Mouse (Mus musculus): Measurements from ENCODE around the gene Zbtb25. TPM values are rescaled to one million over a fixed set of nuclear protein-coding genes. Genes with fewer than 3 reads are reported as not detected.

The Zbtb25 gene
- polyA plus RNA-seq, 2 experiments from 2014 or later, result 12.7 to 13.8 TPM

Other genes with a start within 250 kb of the Zbtb25 start
- gene Esr2, start 192.3 kb downstream of the Zbtb25 start, polyA plus RNA-seq (2017; shearing (Covaris generic)), result not detected
- not detected for gene Tex21, start 122.9 kb downstream of the Zbtb25 start, polyA plus RNA-seq (2017; shearing (Covaris generic))
- 10 to 100 TPM; 28.2 to 43.5 TPM for gene Mthfd1, start 114.3 kb downstream of the Zbtb25 start, polyA plus RNA-seq (2017; shearing (Covaris generic))
- gene Akap5, start 44.7 kb downstream of the Zbtb25 start, polyA plus RNA-seq (2017; shearing (Covaris generic)), result 1 to 10 TPM; 3.3 to 3.8 TPM
- gene Zbtb1, start 664 bp upstream of the Zbtb25 start, polyA plus RNA-seq (2017; shearing (Covaris generic)), result 10 to 100 TPM; 21.2 to 22.4 TPM
- 1 to 10 TPM; 3.8 to 6.2 TPM for gene Hspa2, start 34.6 kb upstream of the Zbtb25 start, polyA plus RNA-seq (2017; shearing (Covaris generic))
- gene Ppp1r36, start 47.9 kb upstream of the Zbtb25 start, polyA plus RNA-seq (2017; shearing (Covaris generic)), result not detected
- 1 to 10 TPM in 1 of 2 experiments, under 1 TPM in 1; 0.91 to 2.2 TPM for gene Plekhg3, start 161.3 kb upstream of the Zbtb25 start, polyA plus RNA-seq (2017; shearing (Covaris generic))

Measured in CD4-positive, CD25-positive, alpha-beta regulatory T cell, adult 4 months (primary cell).